Mouse (Mus musculus) midbrain, postnatal 0 days (tissue): ENCODE results near the gene Olfr1465. TPM values are rescaled to one million over a fixed set of nuclear protein-coding genes. Genes with fewer than 3 reads are reported as not detected.

Source experiments
- ATAC-seq: fragments of 200-750 bp; cut with Nextera tagmentation; 2 replicates; pipeline ENCODE4 v1.8.0; 2017; ENCODE audit warnings: moderate number of reproducible peaks, mild to moderate bottlenecking, moderate TSS enrichment, moderate library complexity; ENCODE audit not compliant: low FRiP score
- DNase-seq: peaks from one replicate; pipeline ENCODE4 v3.0.0-alpha.2; 2015; ENCODE audit warnings: low spot score
- H3K27ac ChIP-seq: fragments of 300-500 bp; sonication (generic); 2 replicates; pipeline ENCODE4 v1.5.1; 2014; ENCODE audit warnings: low read depth, mild to moderate bottlenecking, low read length, mixed read lengths
- H3K27me3 ChIP-seq: fragments of 300-500 bp; sonication (generic); 2 replicates; pipeline ENCODE4 v1.6.1; 2014; ENCODE audit warnings: low read length, control low read depth, mixed read lengths; ENCODE audit not compliant: insufficient read depth
- H3K36me3 ChIP-seq: fragments of 300-500 bp; sonication (generic); 2 replicates; pipeline ENCODE4 v1.6.1; 2014; ENCODE audit warnings: low read length, control low read depth, mixed read lengths; ENCODE audit not compliant: insufficient read depth
- H3K4me1 ChIP-seq: fragments of 300-500 bp; sonication (generic); 2 replicates; pipeline ENCODE4 v1.6.1; 2014; ENCODE audit warnings: mild to moderate bottlenecking, control low read depth, antibody characterized with exemption, low read length, mixed read lengths; ENCODE audit not compliant: insufficient read depth
- H3K4me2 ChIP-seq: fragments of 300-500 bp; sonication (generic); 2 replicates; pipeline ENCODE4 v1.6.1; 2014; ENCODE audit warnings: low read depth, mild to moderate bottlenecking, low read length, mixed read lengths; ENCODE audit not compliant: poor library complexity, severe bottlenecking
- H3K4me3 ChIP-seq: fragments of 300-500 bp; sonication (generic); 2 replicates; pipeline ENCODE4 v1.5.1; 2014; ENCODE audit warnings: low read depth, mild to moderate bottlenecking, low read length, moderate library complexity
- H3K9ac ChIP-seq: fragments of 300-500 bp; sonication (generic); replicated peaks from 2 replicates; pipeline ENCODE4 v1.6.1; 2014; ENCODE audit warnings: mild to moderate bottlenecking, low read length, moderate library complexity, mixed read lengths; ENCODE audit not compliant: poor library complexity, severe bottlenecking
- H3K9me3 ChIP-seq: fragments of 300-500 bp; sonication (generic); 2 replicates; pipeline ENCODE4 v1.6.1; 2016; ENCODE audit warnings: low read length, control low read depth
- CTCF ChIP-seq: IDR thresholded peaks from 2 replicates; pipeline ENCODE4 v1.5.1; 2016; ENCODE audit warnings: antibody characterized with exemption, mild to moderate bottlenecking
- WGBS: fragments of 180-500 bp; shearing (Covaris S2); extraction: QIAGEN DNeasy Blood & Tissue Kit; methylation state at CpG from one replicate; pipeline ENCODE4 v1.1.7; 2014; 5-methylcytosine and 5-hydroxymethylcytosine counted together
- polyA plus RNA-seq: library from polyadenylated mRNA; unstranded; fragments of >200 nt; fragmentation: Nextera tagmentation; extraction: Ambion mirVana; gene quantifications from 2 replicates; pipeline ENCODE4 v1.2.1, GENCODE M21; 2015
- total RNA-seq: library from RNA; depleted of rRNA; stranded (reverse); fragments of >200 nt; gene quantifications from 2 replicates; pipeline ENCODE4 v1.2.3, GENCODE M21; 2014; rRNA removed

Gene Olfr1465
- total RNA-seq (not detected in 2 replicates), polyA plus RNA-seq (not detected in 2 replicates)

DNA sequence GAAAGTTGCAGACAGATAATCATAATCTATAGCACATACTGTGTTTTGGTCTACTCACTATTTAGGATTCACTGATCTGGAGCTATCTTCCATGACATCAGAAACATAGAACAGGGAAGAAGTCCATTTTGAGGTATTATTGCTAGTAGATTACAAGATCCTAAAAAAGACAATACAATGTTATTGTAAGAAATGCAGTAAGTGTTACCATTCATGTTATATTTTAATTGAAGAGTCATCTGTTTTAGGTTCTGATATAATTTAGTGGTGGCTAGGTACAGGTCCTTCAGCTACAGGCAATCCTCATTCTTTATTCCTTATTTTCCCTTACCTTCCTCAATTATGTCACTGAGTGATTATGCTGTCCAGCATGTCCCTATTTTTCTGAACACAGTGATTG lies at the start of gene Olfr1465:
Gene Olfr1465, minus strand, starts transcription at position 101 of the 400 bp plus-strand sequence.
- H3K4me3 ChIP-seq = no peak within 1 kb of the TSS
- no peaks in the 10 kb centered on the region for H3K4me1 ChIP-seq
- peaks cover 10% of the 10 kb centered on the region; the same call in 1 of the 2 replicates for H3K9me3 ChIP-seq
- no peak for DNase-seq
- TF ChIP-seq CTCF = no peak
- H3K9ac ChIP-seq = no peak within 1 kb of the TSS
- ATAC-seq = no peak
- no peaks in the 10 kb centered on the region for H3K36me3 ChIP-seq
- no peak within 1 kb of the TSS for H3K27ac ChIP-seq
- H3K4me2 ChIP-seq = no peak within 1 kb of the TSS
- no peaks in the 10 kb centered on the region for H3K27me3 ChIP-seq

GRCm38 (mm10) chr19:13361936-13362335 lies 46.6 kb upstream of the Olfr1465 start, which contains the start of gene Olfr1467:
Olfr1467 (plus strand) TSS chr19:13362236.
- DNase-seq (no peak), ATAC-seq (no peak)
- Histone ChIP-seq H3K4me1 (no peaks in the 10 kb centered on the region), H3K4me3 (no peak within 1 kb of the TSS), H3K36me3 (no peaks in the 10 kb centered on the region), H3K27ac (no peak within 1 kb of the TSS), H3K9ac (no peak within 1 kb of the TSS), H3K27me3 (no peaks in the 10 kb centered on the region), H3K9me3 (no peaks in the 10 kb centered on the region; the same call in 1 of the 2 replicates), H3K4me2 (no peak within 1 kb of the TSS)
- 69% methylated on average over 2 of the region's 2 CpGs for WGBS
- no peak for TF ChIP-seq CTCF

GRCm38 (mm10) chr19:13338562-13338961 lies 23.2 kb upstream of the Olfr1465 start, which contains the start of gene Olfr1466:
Olfr1466 (plus strand) TSS chr19:13338862.
- ATAC-seq (no peak), DNase-seq (no peak)
- 87% methylated on average over 2 of the region's 2 CpGs for WGBS
- no peak within 1 kb of the TSS for H3K9ac ChIP-seq
- H3K27ac ChIP-seq = no peak within 1 kb of the TSS
- H3K4me1 ChIP-seq = no peaks in the 10 kb centered on the region
- H3K4me3 ChIP-seq = no peak within 1 kb of the TSS
- H3K27me3 ChIP-seq = no peaks in the 10 kb centered on the region
- no peaks in the 10 kb centered on the region for H3K36me3 ChIP-seq
- peaks cover 13% of the 10 kb centered on the region; the same call in 1 of the 2 replicates for H3K9me3 ChIP-seq
- H3K4me2 ChIP-seq = no peak within 1 kb of the TSS
- no peak for TF ChIP-seq CTCF

Other genes starting within 250 kb of the Olfr1465 start
- not detected in 2 replicates for gene Olfr1457, start 217.7 kb downstream of the Olfr1465 start, total RNA-seq
- gene Olfr1457, start 217.7 kb downstream of the Olfr1465 start, polyA plus RNA-seq = not detected in 2 replicates
- not detected in 2 replicates for gene Olfr1458, start 208.8 kb downstream of the Olfr1465 start, total RNA-seq
- gene Olfr1458, start 208.8 kb downstream of the Olfr1465 start, polyA plus RNA-seq = not detected in 2 replicates
- under 0.01 TPM in 1 of 2 replicates, not detected in the other for gene Olfr1459, start 166.0 kb downstream of the Olfr1465 start, total RNA-seq
- not detected in 2 replicates for gene Olfr1459, start 166.0 kb downstream of the Olfr1465 start, polyA plus RNA-seq
- gene Olfr1461, start 152.5 kb downstream of the Olfr1465 start, total RNA-seq = not detected in 2 replicates
- gene Olfr1461, start 152.5 kb downstream of the Olfr1465 start, polyA plus RNA-seq = not detected in 2 replicates
- not detected in 2 replicates for gene Olfr1462, start 129.8 kb downstream of the Olfr1465 start, total RNA-seq
- gene Olfr1462, start 129.8 kb downstream of the Olfr1465 start, polyA plus RNA-seq = not detected in 2 replicates
- gene Olfr1463, start 84.2 kb downstream of the Olfr1465 start, total RNA-seq = not detected in 2 replicates
- not detected in 2 replicates for gene Olfr1463, start 84.2 kb downstream of the Olfr1465 start, polyA plus RNA-seq
- gene Olfr1466, start 23.3 kb upstream of the Olfr1465 start, total RNA-seq = not detected in 2 replicates
- gene Olfr1466, start 23.3 kb upstream of the Olfr1465 start, polyA plus RNA-seq = not detected in 2 replicates
- not detected in 2 replicates for gene Olfr1467, start 46.7 kb upstream of the Olfr1465 start, total RNA-seq
- gene Olfr1467, start 46.7 kb upstream of the Olfr1465 start, polyA plus RNA-seq = not detected in 2 replicates
- not detected in 2 replicates for gene Olfr1469, start 92.3 kb upstream of the Olfr1465 start, total RNA-seq
- gene Olfr1469, start 92.3 kb upstream of the Olfr1465 start, polyA plus RNA-seq = not detected in 2 replicates
- not detected in 2 replicates for gene Olfr1471, start 127.9 kb upstream of the Olfr1465 start, total RNA-seq
- not detected in 2 replicates for gene Olfr1471, start 127.9 kb upstream of the Olfr1465 start, polyA plus RNA-seq
- not detected in 2 replicates for gene Olfr1472, start 140.5 kb upstream of the Olfr1465 start, total RNA-seq
- not detected in 2 replicates for gene Olfr1472, start 140.5 kb upstream of the Olfr1465 start, polyA plus RNA-seq
- gene Olfr1474, start 154.0 kb upstream of the Olfr1465 start, total RNA-seq = not detected in 2 replicates
- gene Olfr1474, start 154.0 kb upstream of the Olfr1465 start, polyA plus RNA-seq = not detected in 2 replicates
- not detected in 2 replicates for gene Olfr1475, start 164.7 kb upstream of the Olfr1465 start, total RNA-seq
- gene Olfr1475, start 164.7 kb upstream of the Olfr1465 start, polyA plus RNA-seq = not detected in 2 replicates
- not detected in 2 replicates for gene Olfr1477, start 185.0 kb upstream of the Olfr1465 start, total RNA-seq
- gene Olfr1477, start 185.0 kb upstream of the Olfr1465 start, polyA plus RNA-seq = not detected in 2 replicates
- gene Olfr1480, start 212.4 kb upstream of the Olfr1465 start, total RNA-seq = not detected in 2 replicates
- gene Olfr1480, start 212.4 kb upstream of the Olfr1465 start, polyA plus RNA-seq = not detected in 2 replicates